Mouse (Mus musculus): ENCODE data around the gene Espl1.

The Espl1 gene

GRCm38 (mm10) chr15:102295633-102296367 is at the start of gene Espl1:
TSS of gene Espl1 (plus strand) at chr15:102296266.
- DNase-seq, result peak; percentile 96

GRCm38 (mm10) chr15:102246866-102247251 is 49.2 kb upstream of the Espl1 start:
- DNase-seq, result peak; percentile 98 to 99

GRCm38 (mm10) chr15:102247252-102248130 is 48.6 kb upstream of the Espl1 start:
- peak; percentile 77 to 89 for DNase-seq

GRCm38 (mm10) chr15:102248131-102248811 is 47.8 kb upstream of the Espl1 start:
- DNase-seq, result no peak

GRCm38 (mm10) chr15:102248812-102249191 is 47.3 kb upstream of the Espl1 start:
- peak in 1 of 2 experiments; percentile 64 for DNase-seq

DNA sequence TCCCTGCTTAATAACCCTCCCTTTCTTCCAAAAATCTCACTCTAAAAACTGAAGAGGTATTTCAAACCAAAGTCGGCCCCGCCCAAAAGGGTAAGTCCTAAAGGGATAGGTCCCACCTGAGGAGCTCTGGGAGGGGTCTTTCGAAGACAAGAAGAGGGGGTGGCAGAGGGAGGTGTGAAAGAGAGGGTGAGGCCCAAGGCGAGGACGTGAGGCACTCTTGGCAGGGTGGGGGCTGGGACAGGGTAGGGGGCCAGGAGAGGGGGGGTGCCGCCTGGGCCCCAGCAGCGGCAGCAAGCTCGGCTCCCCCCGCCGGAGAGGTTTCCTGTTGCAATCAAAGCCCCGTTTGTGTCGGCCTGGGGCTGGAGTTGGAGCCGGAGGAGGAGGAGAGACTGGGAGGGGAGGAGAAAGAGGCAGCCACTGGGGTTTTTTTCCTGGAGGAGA is 46.8 kb upstream of the Espl1 start:
- DNase-seq, result peak; percentile 62 to 79

GRCm38 (mm10) chr15:102249967-102250366 is 46.1 kb upstream of the Espl1 start:
- DNase-seq, result no peak

GRCm38 (mm10) chr15:102250521-102250920 is 45.5 kb upstream of the Espl1 start:
- no peak for DNase-seq

DNA sequence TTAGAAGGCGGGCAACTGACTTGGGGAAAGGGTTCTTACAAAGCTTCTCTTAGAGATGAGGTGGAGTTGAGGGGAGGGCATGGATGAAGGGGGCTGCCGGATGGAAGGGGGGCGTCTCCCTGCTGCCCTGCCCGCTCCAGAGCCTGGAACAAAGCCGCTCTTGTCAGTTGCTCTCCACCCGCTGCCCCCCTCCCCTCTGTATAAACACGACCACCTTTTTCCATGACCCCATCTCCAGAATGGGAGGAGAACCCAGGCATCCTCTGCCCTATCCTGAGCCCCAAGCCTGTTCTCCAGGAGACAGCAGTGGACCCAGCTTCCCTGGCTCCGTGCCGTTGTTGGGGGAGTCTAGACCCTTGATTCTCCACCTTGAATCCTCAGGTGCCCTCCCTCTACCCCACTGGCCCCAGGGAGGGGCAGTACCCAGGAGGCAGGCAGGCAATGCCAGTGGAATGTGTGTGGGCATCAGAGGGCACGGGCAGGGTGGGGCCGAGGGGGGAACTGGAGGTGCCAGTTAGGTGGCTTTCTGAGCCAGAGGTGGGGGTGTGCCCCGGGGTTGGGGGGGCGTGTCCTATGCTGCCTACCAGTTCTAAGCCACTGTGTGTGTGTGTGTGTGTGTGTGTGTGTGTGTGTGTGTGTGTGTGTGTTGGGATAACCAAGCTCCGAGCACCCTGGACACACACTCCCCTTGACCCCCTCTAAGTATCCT is 40.4 kb upstream of the Espl1 start:
- DNase-seq, result peak; percentile 62 to 88

DNA sequence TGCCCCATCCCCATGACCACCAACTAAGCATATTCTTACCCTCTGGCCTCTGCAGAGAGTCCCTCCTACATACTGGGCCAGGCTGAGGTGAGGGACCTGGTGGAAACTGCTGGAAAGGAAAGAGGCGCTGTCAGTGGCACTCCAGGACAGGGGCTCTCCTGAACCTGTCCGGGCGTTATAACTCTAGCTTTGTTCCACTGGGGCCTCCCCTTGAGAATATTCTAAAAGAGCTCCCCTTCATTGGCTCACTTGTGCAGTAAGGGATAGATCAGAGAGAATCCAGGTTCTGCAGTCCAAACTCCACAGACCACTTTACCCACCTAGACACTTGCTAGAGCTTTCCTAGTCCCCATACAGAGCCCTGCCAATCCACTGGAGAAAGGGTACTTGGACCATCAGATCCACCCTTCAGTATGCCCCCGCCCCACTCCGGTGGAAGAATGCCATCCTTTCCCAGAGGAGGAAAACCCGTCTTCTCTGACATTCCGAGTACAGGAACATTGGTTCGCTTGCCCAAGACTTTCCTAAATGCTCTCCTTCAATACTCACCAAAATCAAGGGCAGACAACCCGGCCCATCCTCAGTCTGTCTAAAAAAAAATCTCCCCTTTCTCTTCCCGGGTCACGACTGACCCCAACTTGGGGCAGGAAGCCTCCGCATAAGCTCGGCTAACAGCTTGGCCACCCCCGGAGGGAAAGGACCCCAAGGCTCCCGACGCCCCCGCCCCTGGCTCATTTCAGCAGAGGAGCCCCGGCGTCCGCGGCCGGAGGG is 39.5 kb upstream of the Espl1 start:
- no peak for DNase-seq

- peak; percentile 57 to 86 for DNase-seq
Measured at GRCm38 (mm10) chr15:102257202-102258075, 38.6 kb upstream of the Espl1 start, which contains the start of gene Rarg. TSS of gene Rarg (minus strand) at chr15:102257517.

DNA sequence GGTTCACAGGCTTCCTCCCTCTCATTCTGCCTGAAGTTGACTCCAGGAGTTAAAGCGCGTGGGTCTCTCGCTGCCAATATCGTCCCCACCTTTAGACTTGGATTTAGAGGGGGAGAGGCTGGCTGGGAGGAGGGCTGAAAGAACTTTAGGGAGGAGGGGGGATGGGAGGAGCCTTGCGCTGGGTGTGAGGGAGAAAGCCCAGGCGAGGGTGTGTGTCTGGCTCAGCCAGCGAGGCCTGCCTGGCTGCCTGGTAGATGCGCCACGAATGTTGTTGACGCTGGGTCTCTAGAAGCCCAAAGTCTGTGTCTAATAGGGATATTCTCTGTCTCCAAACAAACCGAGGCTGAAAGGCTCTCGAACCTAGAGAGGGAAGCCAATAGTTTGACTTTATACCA is 38.0 kb upstream of the Espl1 start:
- DNase-seq, result peak; percentile 60 to 78

DNA sequence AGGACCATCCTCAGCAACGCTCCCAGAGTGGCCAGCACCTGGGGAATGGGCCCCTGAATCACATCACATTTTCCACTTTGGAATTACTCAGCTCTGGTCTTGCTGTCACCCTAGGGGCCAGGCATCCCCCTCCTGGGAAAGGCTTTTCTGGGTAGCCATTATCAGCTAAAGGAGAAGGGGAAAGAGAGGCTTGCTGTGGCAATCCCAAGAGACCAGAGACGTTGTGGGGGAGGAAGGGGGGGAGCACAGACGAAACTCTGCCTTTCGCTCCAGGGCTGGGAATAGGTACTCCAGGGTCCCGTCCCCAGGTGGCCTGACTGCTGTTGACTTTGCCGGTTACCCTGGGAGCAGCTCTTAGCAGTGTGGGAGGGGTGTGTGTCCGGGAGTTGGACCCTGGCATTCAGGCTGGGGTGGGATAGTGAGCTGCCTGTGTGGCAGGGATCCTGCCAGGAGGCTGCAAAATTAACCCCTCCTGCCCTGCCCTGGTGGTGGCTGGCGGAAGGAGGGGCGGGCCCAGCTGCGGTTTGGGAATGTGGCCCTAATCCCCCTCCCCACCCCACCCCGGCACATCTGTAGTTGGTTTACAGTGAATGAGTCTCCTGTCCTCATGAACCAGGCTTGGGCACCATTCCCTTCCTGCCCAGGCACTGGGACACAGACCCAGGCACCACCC is 37.3 kb upstream of the Espl1 start:
- DNase-seq, result no peak

DNA sequence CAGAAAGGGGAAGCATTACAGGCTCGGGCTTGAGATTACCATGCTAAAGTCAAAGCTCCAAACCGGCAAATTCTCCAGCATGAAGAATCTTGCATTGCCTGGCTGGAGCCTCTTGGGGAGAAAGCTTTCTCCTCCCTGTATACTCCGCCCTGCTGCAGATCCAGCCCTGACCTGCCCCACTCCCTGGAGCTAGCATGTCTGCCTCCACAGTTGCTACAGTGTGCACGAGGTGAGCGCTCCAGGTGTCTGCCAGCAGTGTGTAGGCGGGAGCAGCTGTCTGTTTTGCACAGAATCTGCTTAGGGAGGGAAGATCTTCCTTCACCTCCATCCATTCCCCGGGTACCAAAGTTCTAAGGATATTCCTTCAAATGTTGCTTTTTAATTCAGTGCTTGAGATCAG is 33.5 kb upstream of the Espl1 start:
- no peak for DNase-seq

GRCm38 (mm10) chr15:102263037-102263436 is 33.0 kb upstream of the Espl1 start:
- no peak for DNase-seq

GRCm38 (mm10) chr15:102265548-102265947 is 30.5 kb upstream of the Espl1 start:
- no peak for DNase-seq

DNA sequence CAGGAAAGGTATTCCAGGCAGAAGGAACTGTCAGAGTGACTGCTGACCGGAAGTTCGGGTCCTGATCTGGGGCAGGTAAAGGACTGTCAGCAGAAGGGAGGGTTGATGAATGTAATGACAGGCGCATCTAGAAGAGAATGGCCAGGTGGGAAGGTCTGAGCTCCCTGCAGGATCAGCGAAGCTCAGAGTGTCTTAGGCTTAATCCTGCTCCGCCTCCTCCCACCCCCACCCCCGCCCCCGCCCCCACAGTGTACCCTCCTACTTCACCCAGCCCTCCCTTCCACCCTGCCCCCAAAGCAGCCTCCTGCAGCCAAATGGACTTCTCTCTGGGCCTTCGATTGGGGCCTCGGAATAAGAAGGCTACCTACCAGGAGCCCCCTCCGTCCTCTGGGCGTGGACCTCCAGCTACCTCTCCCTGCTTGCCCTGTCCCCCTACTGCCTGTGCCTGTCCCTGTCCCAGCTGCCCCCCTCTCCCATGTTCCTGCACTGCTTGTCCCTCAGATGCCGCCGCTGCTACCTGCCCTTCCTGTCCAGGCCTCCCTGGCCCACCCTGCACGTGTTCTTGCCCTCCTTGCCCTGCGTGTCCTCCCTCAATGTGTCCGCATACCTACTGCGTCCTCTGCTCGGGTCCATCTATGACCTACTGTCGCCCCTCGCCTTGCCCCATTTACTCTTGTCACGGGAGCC is 25.6 kb upstream of the Espl1 start, which contains the start of gene Gm9918:
Gene Gm9918, plus strand, starts transcription at position 290 of the 687 bp plus-strand sequence.
- no peak for DNase-seq

DNA sequence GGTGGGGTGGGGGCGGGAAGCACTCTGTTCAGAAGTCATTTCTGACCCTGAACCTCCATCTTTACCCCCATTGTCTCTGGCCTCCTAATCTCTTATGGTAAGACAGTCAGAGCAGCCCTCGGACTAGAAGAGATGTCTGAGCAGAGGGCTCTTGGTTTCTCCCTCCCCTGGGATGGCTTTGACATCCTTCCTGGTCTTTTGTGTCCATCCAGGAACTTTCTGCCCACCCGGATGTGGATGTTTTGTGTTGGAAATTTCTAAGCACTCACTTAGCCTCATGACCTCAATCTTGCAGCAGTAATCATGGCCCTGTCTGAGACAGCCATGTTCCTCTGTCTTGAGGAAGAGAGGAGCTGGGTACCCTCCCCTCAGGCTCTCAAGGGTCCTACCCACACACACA is 24.6 kb upstream of the Espl1 start:
- peak in 1 of 2 experiments; percentile 57 for DNase-seq

- no peak for DNase-seq
Measured at GRCm38 (mm10) chr15:102273982-102274716, 21.9 kb upstream of the Espl1 start.
